Mouse (Mus musculus) gastrocnemius, postnatal 14 days (tissue): Measurements from ENCODE around the gene Cutc. TPM values are rescaled to one million over a fixed set of nuclear protein-coding genes. Genes with fewer than 3 reads are reported as not detected.

Source experiments
- DNase-seq: peaks from one replicate; pipeline ENCODE4 v3.0.0; 2021; ENCODE audit warnings: mixed read lengths
- intact Hi-C: fragments of 180-260 bp; cut with DNase I; formaldehyde crosslinking; loops from one replicate; pipeline ENCODE4 v1.15.1; 2025; ENCODE audit warnings: low total_unique reads
- long read RNA-seq, 2 experiments: library from polyadenylated mRNA; stranded (forward); transcript quantifications; one replicate each; pipeline ENCODE4 v2.0.0; 2021
- total RNA-seq, 2 experiments: library from RNA; stranded (reverse); gene quantifications; 2 replicates each; pipeline ENCODE4 v1.2.3; 2021

The Cutc gene
- total RNA-seq: 10 to 100 TPM; 10.6 to 12.5 TPM
- long read RNA-seq, experiment 1, transcript Cutc-202 (9 exons, 1,233 nt): major isoform, 6 of 12 reads
- long read RNA-seq, experiment 1, partial matches to known transcripts: 1 of 12 reads
- long read RNA-seq, experiment 1, other reads (novel, unspliced or antisense): 5 of 12 reads
- long read RNA-seq, experiment 2, transcript Cutc-202 (9 exons, 1,233 nt): major isoform, 11 of 21 reads
- long read RNA-seq, experiment 2, partial matches to known transcripts: 2 of 21 reads
- long read RNA-seq, experiment 2, other reads (novel, unspliced or antisense): 7 of 21 reads

GRCm38 (mm10) chr19:43752489-43753225, at the start of gene Cutc, which contains the start of gene Cox15:
Cutc (plus strand) TSS chr19:43752996.
Cox15 (minus strand) TSS chr19:43753000.
- intact Hi-C loops: no loop called here
- peak; percentile 97 for DNase-seq

DNA sequence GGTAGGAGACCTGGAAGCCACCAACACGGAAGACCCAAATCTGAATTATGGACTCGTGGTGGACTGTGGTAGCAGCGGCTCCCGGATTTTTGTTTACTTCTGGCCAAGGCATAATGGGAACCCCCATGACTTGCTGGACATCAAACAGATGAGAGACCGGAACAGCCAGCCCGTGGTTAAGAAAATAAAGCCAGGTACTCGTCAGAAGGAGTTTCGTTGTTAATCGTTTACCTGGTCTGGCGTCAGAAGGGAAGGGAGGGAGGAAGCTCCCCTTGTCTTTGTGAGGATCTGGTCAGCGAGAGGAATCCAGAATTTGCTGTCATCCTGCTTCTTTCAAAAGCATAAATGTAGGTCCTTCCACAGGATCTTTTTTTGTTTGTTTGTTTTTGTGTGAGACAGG, 48.6 kb upstream of the Cutc start:
- DNase-seq: no peak
- intact Hi-C loops: no loop called here

DNA sequence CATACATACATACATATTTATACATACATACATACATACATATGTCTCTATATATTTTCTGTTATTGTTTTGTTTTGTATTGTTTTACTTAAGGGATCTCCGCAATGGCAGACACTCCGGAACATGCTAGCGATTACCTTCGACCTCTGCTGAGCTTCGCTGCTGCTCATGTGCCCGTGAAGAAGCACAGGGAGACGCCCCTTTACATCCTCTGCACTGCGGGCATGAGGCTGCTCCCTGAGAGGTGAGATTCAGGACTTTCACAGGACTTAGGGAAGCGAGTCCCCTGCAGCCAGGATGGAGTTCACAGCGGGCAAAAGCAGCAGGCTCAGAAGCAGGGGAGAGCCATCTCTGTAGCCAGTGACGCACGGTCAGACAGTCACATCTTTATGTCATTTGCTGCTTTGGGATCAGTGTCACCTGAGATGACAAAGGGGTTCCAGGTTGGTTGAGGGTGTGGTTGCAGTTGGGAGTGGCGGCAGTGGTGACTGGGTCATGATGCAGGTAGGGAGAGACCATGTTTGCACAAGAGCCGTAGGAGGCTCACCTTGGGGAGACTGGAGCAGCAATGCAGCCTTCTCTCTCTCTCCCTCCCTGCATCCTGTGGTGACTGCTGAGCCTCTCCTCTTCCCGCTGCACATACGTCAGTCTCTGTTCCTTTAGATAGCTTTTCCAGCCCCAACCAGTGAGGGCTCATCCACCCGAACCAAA, 47.9 kb upstream of the Cutc start:
- intact Hi-C loops: no loop called here
- no peak for DNase-seq

- no peak for DNase-seq
- intact Hi-C loops: no loop called here
These were observed 44.6 kb upstream of the Cutc start for GRCm38 (mm10) chr19:43708206-43708605.

GRCm38 (mm10) chr19:43709317-43709716, 43.5 kb upstream of the Cutc start:
- intact Hi-C loops: no loop called here
- DNase-seq: no peak

DNA sequence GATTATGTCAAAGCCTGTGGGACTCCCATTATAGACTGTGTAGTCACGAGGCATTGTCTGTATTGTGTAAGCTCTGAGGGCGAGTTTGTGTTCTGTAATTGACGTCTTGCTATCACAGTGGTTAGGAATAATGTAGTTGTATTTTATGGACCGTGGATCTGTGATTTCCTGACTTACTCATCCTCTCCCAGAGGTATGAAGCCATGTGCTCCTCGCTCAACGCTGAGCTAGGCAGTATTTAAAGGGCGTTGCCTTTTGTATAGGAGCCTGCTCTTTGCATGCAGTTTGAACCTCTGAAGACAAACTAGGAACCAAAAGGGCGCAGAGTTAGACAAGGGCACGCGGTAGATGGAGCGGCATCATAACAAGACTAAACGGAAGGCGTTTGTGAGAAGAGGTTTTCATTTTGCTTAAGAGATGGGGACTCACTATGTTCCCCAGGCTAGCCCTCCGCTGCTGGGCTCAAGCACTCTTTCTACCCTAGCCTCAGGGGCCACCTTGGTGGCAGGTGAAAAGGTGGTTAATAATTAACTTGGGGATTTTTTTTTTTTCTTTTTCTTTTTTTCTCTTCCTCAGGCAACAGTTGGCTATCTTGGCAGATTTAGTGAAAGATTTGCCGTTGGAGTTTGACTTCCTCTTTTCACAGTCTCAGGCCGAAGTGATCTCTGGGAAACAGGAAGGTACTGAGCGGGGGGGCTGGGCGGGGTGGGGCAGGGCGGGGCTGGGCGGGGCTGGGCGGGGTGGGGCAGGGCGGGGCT, 41.5 kb upstream of the Cutc start:
- no peak for DNase-seq
- intact Hi-C loops: no loop called here

- intact Hi-C loops: no loop called here
- no peak for DNase-seq
These were observed 40.8 kb upstream of the Cutc start for GRCm38 (mm10) chr19:43711971-43712370.

DNA sequence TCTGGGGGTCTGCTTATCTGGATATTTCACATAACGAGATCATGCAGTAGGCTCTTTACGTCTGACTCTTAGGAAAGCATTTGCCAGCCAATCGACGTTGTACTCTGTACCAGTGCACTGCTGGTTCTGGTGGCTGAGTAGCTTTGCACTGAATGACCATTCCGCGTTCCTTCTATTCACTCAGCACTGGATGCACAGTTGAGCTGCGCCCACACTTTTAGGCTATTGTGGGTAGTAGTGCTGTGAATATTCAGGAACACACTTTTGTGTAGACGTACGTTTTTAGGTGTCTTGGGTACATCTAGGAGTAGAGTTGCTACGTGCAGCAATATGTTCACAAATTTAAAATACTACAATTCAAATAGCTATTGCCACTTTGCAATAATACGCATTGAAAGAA, 32.7 kb upstream of the Cutc start:
- intact Hi-C loops: no loop called here
- DNase-seq: no peak

DNA sequence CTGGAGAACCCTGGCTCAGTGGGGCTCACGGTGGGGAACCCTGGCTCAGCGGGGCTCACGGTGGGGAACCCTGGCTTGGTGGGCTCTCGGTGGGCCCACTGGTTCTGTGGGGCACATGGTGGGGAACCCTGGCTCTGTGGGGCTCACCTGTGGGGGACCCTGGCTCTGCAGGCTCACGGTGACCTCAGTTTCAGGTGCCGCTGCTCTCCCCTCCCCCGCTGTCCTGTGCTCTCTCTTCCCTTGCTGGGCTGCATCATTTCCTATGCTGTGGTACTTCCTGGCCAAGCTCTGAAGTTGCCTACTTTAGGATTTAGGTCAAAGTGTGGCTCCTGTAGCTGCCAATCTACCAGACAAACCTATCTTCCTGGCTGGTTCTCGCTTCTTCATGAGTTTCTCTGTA, 29.9 kb upstream of the Cutc start:
- intact Hi-C loops: no loop called here
- no peak for DNase-seq

GRCm38 (mm10) chr19:43723501-43723900, 29.3 kb upstream of the Cutc start:
- intact Hi-C loops: no loop called here
- DNase-seq: no peak

- DNase-seq: no peak
- intact Hi-C loops: no loop called here
These were observed 28.6 kb upstream of the Cutc start for GRCm38 (mm10) chr19:43724194-43724593.

- intact Hi-C loops: no loop called here
- DNase-seq: no peak
These were observed 28.0 kb upstream of the Cutc start for GRCm38 (mm10) chr19:43724821-43725220.

DNA sequence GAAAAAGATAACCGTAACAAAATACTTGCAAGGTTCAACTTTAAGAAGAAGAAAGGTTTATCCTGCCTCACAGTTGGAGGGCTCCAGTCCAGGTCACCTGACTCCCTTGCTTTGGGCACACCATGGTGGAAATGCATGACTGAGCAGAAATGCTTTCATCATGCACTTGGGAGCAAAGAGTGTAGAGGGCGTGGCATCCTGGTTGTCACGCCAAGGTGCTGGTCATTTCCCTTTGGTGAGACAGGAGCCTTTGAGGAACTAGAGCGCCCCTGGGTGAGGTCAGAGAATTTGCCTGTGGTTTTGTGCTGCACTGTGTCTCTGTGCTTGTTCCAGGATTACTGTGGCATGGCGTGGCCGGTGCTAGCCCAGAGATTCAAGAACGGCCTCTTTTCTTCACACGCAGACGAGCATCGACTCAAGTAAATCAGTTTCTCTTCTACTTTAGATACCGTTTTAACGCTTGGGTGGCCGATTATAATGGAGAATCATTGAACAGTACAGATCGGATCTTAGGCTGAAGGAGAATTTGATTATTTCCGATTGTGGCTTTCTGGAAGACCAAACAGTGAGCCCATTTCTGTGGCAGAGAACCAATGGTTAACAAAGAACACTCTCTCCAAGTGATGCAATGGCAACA, 26.2 kb upstream of the Cutc start:
- DNase-seq: no peak
- intact Hi-C loops: no loop called here

GRCm38 (mm10) chr19:43729296-43730036, 23.3 kb upstream of the Cutc start:
- intact Hi-C loops: no loop called here
- DNase-seq: no peak

GRCm38 (mm10) chr19:43730037-43730428, 22.8 kb upstream of the Cutc start:
- intact Hi-C loops: no loop called here
- DNase-seq: no peak

- no peak for DNase-seq
- intact Hi-C loops: no loop called here
These were observed 21.6 kb upstream of the Cutc start for GRCm38 (mm10) chr19:43731157-43731556.

DNA sequence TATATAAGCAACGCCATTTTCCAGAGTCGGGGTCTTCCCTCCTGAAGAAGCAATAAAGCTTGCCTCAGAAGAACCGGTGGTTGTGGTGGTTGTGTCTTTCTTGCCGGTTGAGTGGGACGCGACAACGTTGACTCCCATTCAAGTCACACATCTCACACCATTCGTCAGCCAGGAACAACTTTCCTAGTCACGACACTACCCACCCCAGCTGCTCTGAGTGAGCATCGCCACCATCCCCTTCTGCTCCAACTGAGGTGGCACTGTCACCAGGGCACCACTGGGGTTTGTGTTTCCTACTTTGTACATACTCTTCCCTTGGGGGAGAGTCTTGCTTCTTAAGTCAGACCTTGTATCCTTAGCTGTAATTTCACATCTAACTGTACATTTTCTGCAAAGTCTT, 14.4 kb upstream of the Cutc start:
- no peak for DNase-seq
- intact Hi-C loops: no loop called here

DNA sequence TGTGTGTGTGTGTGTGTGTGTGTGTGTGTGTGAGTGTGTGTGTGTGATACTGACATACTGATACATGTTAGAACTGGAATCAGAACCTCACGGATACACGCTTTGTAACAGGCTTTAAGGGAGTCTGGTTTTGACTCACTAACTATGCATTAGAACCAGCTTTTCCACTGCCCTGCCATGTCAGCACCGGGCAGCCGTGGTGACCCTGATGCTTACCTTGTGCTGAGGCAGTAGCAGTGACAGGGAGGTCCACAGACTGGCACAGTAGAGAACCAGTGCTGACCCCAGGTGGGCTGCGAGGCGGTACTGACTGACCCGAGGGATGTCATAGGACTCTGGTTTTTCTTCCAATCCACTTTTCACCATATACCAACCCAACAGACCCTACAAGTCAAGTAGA, 9.4 kb upstream of the Cutc start:
- no peak for DNase-seq
- intact Hi-C loops: no loop called here

DNA sequence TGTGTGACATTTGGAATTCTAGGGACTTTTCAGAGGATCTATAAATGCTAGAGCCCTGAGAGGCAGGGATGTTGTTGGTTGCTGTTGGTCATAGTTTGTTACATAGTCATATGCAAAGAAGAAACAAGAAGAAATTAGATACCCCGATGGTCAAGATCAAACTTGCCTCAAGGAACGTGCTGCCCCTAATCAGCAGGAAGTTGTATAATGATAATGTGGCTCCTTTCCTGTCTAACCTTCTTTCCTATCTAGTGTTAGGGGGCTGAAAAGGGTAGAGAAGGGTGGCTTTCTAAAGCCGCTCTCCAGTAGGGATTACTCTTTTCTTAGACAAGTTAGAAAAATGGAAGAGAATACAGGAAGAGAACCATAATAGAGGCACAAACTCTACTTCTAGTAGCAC, 7.1 kb upstream of the Cutc start:
- intact Hi-C loops: no loop called here

More for the DNA sequence above, 7.1 kb upstream of the Cutc start:
- no peak for DNase-seq
